Mouse (Mus musculus) kidney, adult 18-20 months (tissue): ENCODE measurements around the gene Pdxdc1.
"Not testable (repeated sequence)": the region's sequence is repeated elsewhere in the genome, so short reads cannot be mapped to it uniquely, and the experiment has no call there.

Source experiments
- DNase-seq: peaks from one replicate; pipeline ENCODE4 v3.0.0; 2021

Gene Pdxdc1

DNA sequence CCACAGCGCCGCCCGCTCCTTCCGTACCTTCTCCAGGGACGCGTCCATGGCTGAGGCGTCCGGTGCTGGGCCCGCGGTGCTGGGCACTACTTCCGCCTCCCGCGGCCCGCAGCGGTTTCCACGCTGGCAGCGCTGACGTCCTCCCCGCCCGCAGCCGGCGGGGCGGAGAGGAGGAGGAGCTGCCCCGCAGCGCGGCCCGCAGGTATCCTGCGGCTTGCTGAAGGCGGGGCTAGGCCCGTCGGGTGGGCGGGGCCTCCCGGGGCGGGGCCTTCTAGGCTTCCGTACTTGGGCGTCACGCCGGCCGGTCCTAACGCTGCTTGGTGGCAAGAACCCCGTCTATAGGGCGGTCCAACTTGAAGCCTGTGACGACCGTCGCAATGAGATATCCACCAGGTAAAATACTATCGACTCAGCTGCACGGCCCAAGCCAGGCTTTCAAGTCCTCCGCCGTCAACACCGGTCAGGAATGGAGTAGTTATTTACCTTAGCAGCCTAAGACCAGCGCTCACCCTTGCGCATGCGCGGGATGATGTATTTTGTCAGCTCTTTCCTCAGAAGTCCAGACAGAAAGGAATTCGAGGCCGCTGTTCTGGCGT lies at the start of gene Pdxdc1, which contains the start of gene Mpv17l:
Gene Pdxdc1, minus strand, starts transcription at position 244 of the 596 bp plus-strand sequence.
Gene Mpv17l, plus strand, starts transcription at position 274 of the 596 bp plus-strand sequence.
- DNase-seq, result peak; percentile 99

DNA sequence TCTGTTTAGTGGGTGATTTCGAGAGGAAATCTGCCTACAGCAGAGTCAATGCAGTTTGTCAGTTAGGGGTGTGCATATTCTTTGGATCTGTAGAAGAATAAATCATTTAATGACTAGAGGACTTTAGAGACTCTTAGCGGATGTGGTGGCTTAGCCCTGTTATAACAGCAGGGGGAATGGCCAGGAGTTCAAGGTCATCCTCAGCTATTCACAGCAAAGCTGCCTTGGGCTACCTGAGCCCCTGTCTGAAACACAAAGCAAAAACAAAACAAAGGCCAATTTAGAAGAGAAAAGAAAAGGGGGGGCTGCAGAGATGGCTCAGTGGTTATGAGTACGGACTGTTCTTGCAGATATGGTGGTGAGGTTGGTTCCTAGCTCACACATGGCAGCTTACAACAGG lies 48.3 kb upstream of the Pdxdc1 start:
- no peak for DNase-seq

DNA sequence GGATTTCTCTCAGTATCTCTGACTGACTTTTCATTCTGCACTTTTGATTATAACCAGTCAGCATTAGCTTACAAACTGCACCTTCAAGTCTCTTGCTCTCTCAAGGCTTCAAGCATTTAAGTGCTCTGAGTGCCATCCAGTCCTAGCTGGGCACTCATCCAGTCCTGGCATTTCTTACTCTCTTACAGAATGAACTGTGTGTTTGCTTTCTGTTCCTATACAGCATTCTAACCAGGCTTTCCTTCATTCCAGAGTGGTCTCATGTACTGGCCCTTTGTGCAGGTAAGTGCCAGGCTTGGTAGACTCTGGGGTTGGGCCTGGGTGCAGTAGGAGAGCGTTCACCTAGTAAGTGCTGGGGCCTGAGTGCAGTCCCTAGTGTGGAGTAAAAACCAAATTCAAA lies 43.4 kb upstream of the Pdxdc1 start:
- DNase-seq, result no peak

DNA sequence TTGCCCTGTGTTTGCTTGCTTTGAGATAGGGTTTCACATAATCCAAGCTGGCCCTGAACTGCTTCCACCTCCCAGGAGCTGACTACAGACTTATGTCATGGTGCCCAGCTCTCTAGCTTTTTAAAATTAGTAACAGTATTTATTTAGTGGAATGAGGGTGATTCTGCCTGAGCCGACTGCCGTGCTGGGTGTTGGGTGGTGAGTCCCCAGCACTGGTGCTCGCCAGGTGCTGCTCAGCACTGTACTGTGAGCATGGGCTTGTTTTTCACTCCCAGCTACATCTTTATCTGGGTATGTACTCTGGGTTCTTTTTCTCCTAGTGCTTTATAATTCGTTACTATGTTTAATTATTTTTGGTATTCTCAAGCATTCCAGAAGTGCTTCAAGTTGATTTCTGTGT lies 42.2 kb upstream of the Pdxdc1 start:
- DNase-seq, result no peak

DNA sequence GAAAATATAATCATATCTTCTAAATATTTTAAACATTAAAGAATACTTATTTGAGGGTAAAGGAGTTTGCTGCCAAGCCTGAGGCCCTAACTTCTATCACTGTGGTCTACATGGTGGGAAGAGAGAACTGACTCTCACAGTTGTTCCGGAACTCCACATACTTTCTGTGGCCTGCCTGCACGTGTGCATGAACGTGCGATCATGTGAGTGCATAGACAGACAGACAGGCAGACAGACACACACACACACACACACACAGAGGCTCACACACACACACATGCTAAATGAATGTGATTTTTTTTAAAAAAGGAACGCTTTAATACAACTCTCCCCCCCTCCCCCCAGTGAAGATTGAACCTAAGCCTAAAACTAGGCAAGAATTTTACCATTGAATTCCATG lies 41.8 kb upstream of the Pdxdc1 start:
- no peak for DNase-seq

DNA sequence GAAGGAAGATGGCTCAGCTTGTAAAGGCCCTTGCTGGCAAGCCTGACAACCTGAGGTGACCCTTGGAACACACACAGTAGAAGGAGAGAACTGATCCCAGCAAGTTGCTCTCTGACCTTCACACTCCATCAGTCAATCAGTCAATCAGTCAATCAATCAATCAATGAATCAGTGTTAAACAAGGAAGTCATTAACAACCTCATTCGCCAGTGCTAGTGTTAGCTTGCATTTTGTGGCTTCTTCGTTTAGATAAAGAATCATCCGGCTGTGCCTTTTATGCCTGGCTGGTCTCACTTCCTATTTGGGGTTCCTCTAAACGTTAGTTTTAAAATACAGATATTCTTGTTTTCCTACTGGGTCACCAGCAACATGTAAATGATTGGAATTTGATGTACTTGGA lies 41.2 kb upstream of the Pdxdc1 start:
- no peak for DNase-seq

DNA sequence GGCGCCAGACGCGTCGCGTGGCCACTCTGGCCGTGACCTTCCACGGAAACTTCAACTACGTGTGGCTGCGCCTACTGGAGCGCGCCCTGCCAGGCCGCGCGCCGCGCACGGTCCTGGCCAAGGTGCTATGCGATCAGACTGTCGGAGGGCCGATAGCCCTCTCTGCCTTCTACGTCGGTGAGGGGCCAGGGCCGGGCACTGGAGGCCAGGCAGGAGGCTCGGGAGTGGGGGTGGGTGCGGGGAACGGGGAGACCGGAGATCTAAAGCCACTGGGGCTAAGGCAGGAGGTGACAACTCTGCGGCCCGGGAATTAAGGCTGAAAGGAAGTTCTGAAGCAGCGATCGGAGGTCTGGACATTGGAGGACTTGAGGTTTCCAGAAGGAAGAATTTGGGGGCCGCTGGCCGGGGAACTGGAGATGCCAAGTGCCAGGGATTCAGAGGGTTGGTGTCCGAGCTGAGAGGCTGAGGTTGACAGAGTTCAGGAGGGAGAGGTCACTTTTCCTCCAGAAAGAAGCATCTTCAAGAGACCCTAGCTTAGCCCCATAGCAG lies 38.0 kb upstream of the Pdxdc1 start:
- no peak for DNase-seq

DNA sequence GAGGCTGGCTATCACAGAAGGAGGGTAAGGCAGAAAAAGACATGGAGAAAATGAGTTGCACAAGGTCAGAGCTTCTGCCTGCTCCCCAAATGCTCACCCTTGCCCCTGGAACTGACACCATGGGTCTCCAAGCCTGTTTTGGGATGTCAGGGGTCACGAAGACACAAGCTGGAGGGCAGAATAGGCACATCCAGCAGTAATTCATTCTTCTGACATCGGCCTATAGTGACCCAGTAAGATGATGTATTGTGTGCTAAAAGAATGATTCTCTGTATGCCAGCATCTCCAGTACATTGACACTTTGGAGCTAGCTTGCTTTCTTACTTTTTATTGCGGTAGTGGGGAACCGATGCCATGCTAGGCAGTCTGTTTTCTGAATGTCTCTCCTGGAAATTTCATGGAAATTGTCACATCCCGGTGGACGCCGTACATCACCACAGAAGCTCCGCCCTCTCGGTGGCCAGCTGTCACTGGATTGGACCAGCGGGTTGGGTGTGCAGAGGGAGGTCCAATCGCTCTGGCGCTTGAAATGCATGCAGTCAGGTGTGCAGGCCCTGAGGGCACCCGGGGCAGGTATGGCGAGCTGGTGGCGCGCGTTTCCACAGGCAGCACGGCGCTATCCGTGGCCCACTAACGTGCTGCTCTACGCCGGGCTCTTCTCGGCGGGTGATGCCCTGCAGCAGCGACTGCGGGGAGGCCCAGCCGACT lies 37.4 kb upstream of the Pdxdc1 start:
- peak; percentile 89 for DNase-seq

DNA sequence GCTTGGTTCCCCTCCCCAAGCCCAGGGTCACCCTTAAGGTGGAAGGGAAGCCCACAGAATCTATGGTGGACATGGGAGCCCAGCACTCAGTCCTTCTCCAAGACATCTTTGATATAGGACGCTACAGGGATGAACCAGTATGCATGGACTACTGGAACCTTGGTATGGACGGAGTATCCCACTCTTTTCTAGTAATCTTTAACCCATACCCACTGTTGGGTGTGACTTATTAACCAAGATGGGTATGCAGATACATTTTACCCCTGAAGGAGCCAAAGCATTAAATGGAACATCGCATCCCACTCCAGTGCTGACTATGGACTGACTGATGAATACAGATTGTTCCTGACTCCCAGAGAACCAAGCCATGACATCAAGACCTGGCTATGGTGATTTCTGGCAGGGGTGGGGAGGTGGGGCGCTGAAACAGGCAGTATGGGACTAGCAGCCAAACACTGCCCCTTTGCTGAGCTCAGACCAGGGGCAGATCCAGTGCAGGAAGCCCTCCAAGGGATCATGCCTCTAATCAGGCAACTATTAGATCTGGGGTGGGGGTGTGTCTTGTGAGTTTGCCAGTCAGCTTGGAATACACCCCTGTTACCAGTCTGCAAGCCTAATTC lies 24.6 kb upstream of the Pdxdc1 start:
- DNase-seq, result no peak

DNA sequence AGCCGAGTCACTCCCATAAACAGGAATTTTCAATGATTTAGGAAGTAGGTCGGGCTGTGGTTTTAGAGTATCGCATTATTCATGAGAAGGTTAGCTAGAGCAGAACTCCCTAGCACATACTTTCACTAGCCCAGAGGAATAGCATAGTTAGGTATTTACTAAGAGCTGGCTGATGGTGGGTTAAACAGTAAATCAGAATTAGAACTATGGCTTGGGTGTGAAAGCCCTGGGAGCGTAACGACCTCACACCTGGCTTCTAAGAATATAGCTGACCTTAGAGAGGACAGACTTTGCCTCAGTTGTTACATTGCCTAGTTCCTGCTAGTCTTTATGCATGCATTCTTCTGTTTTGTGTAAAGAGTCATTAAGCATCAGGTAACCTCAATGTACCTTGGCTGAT lies 20.0 kb upstream of the Pdxdc1 start:
- not testable (repeated sequence) for DNase-seq

DNA sequence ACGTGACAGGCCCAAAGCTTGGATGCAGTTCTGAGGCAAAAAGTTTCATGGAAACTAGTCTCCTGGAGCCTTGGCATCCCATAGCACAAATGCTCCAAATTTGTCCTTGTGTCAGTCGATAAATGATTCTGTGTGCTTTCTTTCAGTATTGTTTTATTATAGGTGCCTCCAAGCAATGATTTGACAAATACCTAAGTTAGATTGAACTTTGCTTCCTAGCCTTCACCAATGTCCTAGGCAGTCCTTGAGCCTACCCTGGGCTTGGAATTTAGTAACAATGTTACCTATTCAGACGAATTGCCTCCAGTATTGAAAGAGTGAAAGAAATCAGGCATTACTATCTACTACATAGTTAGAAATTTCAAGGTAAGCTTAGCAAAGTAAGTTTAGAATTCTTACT lies 19.6 kb upstream of the Pdxdc1 start:
- DNase-seq, result not testable (repeated sequence)

DNA sequence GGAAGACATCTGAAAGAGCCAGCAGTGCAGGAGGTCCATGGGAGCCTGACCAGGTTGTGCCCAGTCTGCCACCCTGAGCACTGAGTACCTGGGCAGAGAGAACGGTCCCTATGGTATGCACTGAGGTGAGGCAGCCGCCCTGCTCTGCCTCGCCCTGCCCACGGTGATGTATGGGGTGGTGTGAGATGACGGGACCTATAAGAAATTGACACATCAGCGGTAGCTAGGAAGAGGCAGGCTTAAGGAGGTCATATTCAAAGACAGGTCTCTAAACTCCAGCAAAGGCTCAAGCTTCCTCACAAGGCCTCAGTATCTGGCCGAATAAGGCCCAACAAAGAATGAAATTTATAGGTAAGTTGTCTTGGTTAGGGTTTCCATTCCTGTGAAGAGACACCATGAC lies 18.9 kb upstream of the Pdxdc1 start:
- DNase-seq, result no peak

DNA sequence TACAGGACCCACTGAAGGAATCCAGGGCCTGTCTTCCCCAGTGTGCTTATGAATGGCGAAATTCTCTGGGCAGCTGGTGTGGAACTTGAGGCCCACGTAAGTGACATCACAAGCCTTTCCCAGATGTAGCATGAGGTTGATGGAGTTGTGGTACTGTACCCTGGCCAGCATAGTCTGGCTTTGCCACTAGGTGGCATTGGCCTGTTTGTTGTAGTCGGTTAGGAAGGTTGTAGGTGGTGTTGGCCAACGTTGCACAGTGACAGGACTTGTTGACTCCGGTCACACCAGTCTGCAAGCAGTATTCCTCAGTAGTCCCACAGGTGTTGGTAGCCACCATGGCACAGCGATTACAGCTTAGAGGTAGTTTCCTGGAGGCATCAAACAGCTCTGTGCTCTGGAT lies 18.1 kb upstream of the Pdxdc1 start:
- DNase-seq, result no peak

DNA sequence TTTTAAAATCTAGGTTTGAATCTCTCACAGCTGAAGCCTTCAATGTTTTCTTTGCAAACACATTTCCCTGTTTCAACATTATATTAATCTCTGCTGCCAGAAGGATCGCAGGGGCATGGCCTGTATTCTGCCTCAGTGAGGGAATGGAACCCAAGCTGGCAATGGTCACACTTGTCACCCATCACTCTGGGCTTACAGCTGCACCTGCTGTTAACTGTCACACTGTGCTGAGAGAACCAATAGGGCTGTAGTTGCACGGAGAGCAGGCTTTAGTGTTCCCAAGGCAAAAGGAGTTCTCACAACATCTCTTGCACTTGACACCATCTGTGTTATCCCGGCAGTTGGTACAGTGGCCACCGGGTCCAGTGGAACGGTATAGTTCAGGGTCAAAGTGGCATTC lies 17.2 kb upstream of the Pdxdc1 start:
- no peak for DNase-seq

DNA sequence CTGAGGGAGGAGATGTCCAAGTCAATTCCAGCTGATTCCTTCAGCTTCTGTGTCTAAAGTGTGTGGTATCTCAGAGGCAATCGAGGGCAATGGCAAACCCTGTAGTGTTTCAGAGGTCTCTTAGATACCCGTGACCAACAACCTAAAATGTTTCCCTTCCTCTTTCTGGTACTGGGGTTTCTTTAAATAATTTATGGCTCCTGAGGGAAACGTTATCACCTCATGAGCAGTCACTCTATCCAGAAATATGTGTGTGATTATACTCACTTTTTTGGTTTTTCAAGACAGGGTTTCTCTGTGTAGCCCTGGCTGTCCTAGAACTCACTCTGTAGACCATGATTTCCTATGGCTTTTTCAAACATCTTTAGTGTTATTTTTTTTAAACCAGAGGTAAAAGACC lies 4.4 kb upstream of the Pdxdc1 start:
- DNase-seq, result no peak

DNA sequence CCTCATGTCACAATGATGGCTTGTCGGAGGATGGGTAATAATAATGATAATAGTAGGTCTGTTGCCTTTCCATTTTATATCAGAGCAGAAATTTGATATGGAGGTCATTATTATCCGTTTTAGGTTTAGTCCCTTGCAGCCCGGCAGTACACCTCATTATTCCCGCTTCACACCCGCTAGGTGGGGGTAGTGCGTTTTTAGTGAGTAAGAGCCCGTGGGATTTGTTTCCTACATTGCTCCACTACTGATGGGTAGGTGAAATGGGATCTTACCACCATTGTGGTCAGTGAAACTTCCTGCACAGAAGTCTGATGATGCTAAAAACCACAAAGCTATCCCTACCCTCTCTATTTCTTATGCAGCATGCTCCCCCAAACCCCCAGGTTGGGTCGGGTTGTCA lies 557 bp upstream of the Pdxdc1 start:
- no peak for DNase-seq

DNA sequence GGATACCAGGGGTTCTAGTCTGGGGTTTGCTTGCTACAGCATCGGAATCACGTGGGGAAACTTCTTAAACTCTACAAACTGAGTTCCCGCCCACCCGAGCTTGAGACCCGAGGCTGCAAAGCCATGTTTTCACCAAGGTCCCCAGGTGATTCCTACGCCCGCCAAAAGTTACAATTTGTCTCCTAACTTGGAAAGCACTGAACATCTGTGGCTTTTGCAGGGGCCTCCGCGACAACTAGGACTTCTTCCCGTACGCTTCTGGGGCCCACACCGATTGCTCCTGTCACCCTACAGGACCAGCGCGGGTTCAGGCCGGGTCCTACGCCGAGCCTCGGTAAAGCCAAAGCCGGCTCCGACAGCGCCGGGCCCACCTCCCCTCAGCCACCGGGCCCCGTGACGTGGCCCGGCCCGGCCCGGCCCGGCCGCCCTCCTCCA lies 517 bp downstream of the Pdxdc1 start:
- DNase-seq, result no peak

DNA sequence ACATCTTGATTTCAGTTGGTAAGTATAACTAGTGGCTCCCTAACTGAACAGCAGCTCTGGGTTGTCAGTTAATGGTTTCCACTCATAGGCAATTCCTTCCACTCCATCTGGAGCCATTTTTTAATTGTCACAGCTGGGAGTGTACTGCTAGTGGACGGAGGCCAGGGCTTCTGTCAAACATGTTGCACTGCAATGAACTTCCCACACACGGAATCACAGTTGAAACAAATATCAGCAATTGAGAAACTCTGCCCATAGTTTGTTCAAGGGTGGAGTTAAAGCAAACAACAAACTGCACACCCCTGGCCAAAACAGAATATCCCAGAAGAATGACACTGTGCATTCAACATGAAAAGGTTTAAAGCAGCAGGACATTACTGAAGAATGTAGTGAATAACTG lies 4.0 kb downstream of the Pdxdc1 start:
- no peak for DNase-seq

DNA sequence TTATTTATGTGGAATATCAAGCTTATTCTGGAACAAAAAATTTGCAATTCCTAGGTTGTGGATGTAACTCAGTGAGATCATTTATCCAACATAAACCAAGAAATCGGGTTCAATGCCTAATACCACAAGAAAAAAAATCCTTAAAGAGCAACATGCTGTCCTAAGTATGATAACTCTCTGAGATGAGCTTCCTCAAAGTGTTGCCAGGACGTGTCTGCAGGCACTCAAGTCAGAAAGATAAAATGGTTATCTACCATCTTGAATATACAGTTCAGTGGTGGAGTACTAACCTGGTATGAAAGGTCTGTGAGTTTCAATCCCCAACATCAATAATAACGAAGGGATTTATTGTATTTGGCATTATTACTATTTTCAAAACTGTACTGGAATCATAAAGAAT lies 6.6 kb downstream of the Pdxdc1 start:
- DNase-seq, result no peak

DNA sequence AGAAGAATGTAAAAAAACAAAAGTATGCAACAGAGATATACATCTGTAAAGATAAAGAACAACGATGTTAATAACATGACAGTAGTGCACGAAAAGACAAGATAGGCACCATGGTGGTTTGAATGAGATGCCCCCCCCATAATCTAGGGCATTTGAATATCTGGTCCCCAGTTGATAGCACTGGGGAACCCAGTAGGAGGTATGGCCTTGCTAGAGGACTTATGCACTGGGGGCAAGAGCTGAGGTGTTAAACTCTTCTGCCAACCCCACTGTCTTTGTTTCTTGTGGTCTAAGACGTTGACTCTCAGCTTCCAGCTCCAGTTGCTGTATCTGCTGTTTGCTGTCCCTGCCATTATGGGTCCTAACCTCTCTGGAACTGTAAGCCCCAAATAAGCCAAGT lies 7.2 kb downstream of the Pdxdc1 start:
- DNase-seq, result no peak

DNA sequence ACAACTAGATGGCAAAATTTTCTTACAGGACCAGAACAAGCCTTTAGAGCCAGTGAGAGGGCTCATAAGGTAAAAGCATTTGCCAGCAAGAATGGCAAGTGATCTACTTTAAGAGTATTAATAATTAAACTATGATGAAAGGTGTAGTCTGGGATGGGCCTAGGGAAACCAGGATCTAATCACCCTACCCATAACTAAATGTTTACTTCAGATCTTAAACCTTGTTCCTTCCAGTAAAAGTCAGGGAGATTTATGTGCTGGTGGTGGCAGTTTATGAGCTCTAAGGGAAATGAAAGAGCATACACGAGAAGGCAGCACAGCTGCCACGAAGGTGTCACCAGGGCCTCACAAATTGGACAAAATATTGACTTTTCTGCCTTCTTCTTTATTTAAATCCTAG lies 8.8 kb downstream of the Pdxdc1 start:
- DNase-seq, result no peak

DNA sequence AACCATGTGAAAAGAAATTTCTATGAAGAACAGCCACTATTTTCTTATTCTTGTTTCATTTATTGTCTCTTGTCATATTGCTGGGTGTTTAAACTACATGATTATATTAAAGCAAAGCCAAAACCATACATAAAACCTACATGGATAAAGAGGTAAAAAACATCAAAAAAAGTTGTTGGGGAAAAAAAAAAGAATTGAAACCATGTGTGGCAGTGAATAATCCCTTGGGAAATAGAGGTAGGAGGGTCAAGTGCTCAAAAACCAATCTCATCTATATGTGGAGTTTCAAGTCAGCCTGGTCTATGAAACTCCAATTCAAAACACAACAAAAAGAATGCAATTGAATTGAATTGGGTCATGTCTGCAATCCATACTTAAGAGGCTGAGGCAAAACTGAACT lies 10.1 kb downstream of the Pdxdc1 start:
- no peak for DNase-seq

DNA sequence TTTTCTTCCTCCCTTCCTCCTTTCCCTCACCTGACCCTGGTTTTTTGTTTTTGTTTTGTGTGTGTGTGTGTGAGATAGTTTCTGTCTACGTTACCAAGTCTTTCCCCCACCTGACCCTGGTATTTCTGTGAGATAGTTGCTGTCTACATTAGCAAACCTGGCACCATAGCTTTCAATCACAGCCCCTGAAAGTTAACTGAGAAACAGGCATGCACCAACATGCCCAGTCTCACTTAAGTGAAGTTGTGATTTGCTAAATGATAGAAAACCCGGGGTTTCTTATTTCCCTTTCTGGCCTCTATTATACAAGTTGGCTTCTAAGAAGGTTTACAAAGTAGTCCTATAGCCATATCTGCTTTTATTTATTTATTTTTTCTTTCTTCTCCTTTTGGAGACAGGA lies 12.5 kb downstream of the Pdxdc1 start:
- DNase-seq, result no peak

DNA sequence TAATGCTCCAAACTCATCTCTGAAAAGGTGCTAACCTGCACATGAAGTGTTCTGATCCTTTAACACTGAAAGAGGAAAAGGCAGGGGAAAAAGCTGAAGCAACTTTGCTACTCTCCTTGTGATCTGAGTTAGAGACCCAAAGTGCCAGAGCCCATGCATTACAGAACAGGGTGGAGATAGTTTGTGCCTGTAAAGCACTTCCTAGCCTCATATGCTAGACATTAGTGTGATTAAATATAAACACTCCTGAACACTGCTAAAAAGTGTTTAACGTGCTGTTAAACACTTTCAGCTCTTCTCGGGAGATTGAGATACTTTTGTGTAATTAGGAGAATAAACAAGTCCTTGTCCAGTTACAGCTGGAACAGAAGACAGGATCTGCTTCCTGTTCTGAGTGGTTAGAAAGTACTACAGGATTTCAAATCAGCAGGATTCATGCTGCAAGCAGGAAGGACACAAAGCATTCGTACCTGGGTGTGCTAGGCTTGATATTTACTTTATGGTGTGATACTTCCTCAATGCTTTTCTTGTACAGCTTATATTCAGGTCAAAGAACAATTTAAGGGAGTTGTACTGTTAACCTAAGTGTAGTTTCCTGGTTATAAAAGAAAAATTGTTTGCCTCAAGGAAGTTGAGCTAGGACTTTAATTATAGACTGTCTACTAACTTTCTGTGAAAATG lies 19.7 kb downstream of the Pdxdc1 start:
- no peak for DNase-seq
